Mouse (Mus musculus) G1E (cell line): Measurements from ENCODE around the gene Tpgs1.

ENCODE experiments used
- CTCF ChIP-seq: IDR thresholded peaks from 2 replicates; pipeline ENCODE4 v1.5.1; 2012; ENCODE audit warnings: low read depth, low read length, inconsistent platforms, mixed read lengths
- GATA2 ChIP-seq: IDR thresholded peaks from 2 replicates; pipeline ENCODE4 v1.6.1; 2012; ENCODE audit warnings: low read depth, low read length, inconsistent platforms, borderline replicate concordance
- POLR2AphosphoS5 ChIP-seq: IDR thresholded peaks from 2 replicates; pipeline ENCODE4 v1.6.1; 2012; ENCODE audit warnings: low read depth, low read length, inconsistent platforms; ENCODE audit not compliant: insufficient replicate concordance

DNA sequence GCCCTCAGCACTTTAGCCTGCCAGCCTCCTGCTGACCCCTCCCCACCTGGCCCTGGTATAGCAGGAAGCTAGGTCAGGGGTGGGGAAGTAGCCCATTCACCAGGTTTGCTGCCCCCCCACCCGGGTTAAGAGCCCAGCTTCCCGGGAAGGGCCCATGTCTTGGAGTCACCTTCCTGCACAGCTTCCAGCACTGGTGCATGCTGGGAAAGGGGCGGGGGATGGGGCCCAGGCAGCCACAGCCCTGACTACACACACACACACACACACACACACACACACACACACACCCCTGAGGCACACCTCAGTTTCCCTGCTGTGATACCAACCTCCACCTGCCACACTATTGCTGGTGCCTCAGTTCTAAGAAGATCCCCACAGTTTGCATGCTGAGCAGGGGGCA lies 7.3 kb upstream of the Tpgs1 start:
- no peak for TF ChIP-seq CTCF
- no peak for TF ChIP-seq POLR2AphosphoS5
- no peak for TF ChIP-seq GATA2
